In the genomic region with DNA sequence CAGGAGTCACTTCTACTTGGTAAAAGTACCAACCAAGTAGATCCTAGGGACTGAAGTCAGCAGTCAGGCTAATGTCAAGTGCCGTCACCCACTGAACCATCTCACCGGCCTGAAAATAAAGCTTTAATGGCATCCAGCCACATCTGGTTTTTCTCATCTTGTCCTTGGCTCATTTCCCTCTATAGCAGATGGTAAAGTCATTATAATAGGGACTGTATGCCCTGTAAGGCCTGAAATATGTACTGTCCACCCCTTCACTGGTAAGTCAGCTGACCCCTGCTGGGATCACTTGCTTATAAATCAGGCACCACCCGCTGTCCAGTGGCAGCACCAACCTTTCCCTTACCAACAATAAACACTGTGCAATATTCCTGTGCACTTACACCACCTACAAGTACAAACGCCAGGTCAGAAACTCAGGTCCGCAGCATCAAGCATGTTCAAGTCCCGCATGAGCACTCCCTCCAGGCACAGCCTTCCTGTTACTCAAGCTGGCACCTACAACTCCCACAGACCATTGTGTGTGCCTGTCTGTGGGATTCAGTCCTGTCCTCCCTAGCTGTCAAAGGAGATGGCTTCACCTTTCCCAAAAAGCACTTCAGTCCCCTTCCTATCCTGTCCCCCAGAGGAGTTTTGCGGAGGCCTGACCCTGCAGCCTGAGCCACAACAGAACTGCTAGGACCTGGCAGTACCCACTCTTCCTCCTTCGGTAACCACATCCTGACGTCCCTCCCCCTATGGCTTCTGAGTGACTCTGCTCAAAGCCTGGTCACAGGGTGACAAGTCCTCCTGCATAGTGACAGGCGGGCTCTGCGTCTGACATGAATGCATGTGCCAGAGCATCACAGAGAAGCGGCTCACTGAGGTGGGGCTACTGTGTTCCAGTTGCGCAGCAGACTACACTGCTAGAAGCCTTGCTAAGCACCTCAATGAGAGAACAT, we compare ENCODE assay signal across 9 mouse cellular contexts. TPM values are rescaled to one million over a fixed set of nuclear protein-coding genes. Genes with fewer than 3 reads are reported as not detected.
DNase-seq lines count a peak whose midpoint lies in the region; ATAC-seq and TF ChIP-seq lines count a peak whose summit lies in the region.
"Had no signal": no experiment of that assay in that cellular context is flagged by ENCODE, and none has a peak within 500 bp of the region (broad histone marks: within the 10 kb centered on the region; RNA-seq: fewer than 3 reads in every experiment).

No protein-coding gene starts in this region.

- no peak for TF ChIP-seq CTCF in heart, postnatal 0 days (IDR thresholded peaks at IDR 0.05; ENCODE audit: low read depth)

- H3K9ac ChIP-seq in heart, postnatal 0 days (replicated peaks; ENCODE audit: low read depth, low read length), result peak overlapping the region; percentile 23; the same call in 1 of the 2 replicates
- no peak overlapping the region for H3K9ac ChIP-seq in forebrain, embryonic 11.5 days (ENCODE audit: low read length)

- no peaks in the 10 kb centered on the region for H3K27me3 ChIP-seq in heart, postnatal 0 days (ENCODE audit: control insufficient read depth, insufficient read depth, low read length)
- H3K27me3 ChIP-seq in forebrain, embryonic 11.5 days (ENCODE audit: control insufficient read depth, insufficient read depth, low read length), result no peaks in the 10 kb centered on the region
- no peaks in the 10 kb centered on the region for H3K27me3 ChIP-seq in hindbrain, embryonic 10.5 days (ENCODE audit: insufficient read depth, poor library complexity, severe bottlenecking)

- intact Hi-C loops in heart, postnatal 10 days (cut with DNase I), result loop anchor here (2.0 kb wide), 1 partner anchor 14 kb away; no protein-coding TSS in a partner anchor

- peak overlapping the region; percentile 88 for H3K27ac ChIP-seq in heart, postnatal 0 days (ENCODE audit: low read depth)
- H3K27ac ChIP-seq in forebrain, embryonic 11.5 days (ENCODE audit: low read depth, low read length), result no peak overlapping the region
- H3K27ac ChIP-seq in hindbrain, embryonic 10.5 days, result no peak overlapping the region

- TF ChIP-seq EP300 in heart, postnatal 0 days (IDR thresholded peaks at IDR 0.05; ENCODE audit: low read depth), result peak; percentile 68; the same call in 1 of the 2 replicates

- 54% methylated on average over 13 of the region's 13 CpGs for WGBS in heart, postnatal 0 days
- WGBS in forebrain, embryonic 11.5 days, result 92% methylated on average over 13 of the region's 13 CpGs
- 94% methylated on average over 13 of the region's 13 CpGs for WGBS in hindbrain, embryonic 10.5 days

- H3K4me3 ChIP-seq in heart, postnatal 0 days (ENCODE audit: low read depth, low read length), result no peak overlapping the region
- no peak overlapping the region for H3K4me3 ChIP-seq in forebrain, embryonic 11.5 days (ENCODE audit: low read depth, low read length)
- H3K4me3 ChIP-seq in hindbrain, embryonic 10.5 days, result no peak overlapping the region

- H3K4me2 ChIP-seq in heart, postnatal 0 days (ENCODE audit: low read depth, low read length), result no peak overlapping the region
- no peak overlapping the region for H3K4me2 ChIP-seq in forebrain, embryonic 11.5 days (ENCODE audit: low read depth, low read length, severe bottlenecking)

- no peaks in the 10 kb centered on the region for H3K9me3 ChIP-seq in heart, postnatal 0 days (replicated peaks; ENCODE audit: control insufficient read depth, low read length)
- H3K9me3 ChIP-seq in forebrain, embryonic 11.5 days (ENCODE audit: control insufficient read depth, low read length), result no peaks in the 10 kb centered on the region
- no peaks in the 10 kb centered on the region for H3K9me3 ChIP-seq in hindbrain, embryonic 10.5 days

- peaks cover 18% of the 10 kb centered on the region for H3K4me1 ChIP-seq in heart, postnatal 0 days (ENCODE audit: control insufficient read depth, insufficient read depth)
- no peaks in the 10 kb centered on the region for H3K4me1 ChIP-seq in forebrain, embryonic 11.5 days (replicated peaks; ENCODE audit: control insufficient read depth, insufficient read depth, low read length)
- H3K4me1 ChIP-seq in hindbrain, embryonic 10.5 days (replicated peaks), result peaks cover 6% of the 10 kb centered on the region

- peak; percentile 98 for ATAC-seq in CD4-positive, CD25-positive, alpha-beta regulatory T cell, adult 4 months
- peak; percentile 47 for ATAC-seq in heart, postnatal 0 days (ENCODE audit: insufficient read depth, low read depth)
- peak; percentile 92 for ATAC-seq in megakaryocyte progenitor cell, adult 5-6 weeks (replicated peaks; ENCODE audit: poor library complexity)
- ATAC-seq in forebrain, embryonic 11.5 days (replicated peaks; ENCODE audit: low FRiP score), result no peak
- ATAC-seq: forebrain, embryonic 14.5 days had no signal

- DNase-seq in heart, adult 9 months (ENCODE audit: low spot score in 2 of 2), result peak; percentile 63 to 80
- no peak for DNase-seq in heart, postnatal 10 days
- no peak for DNase-seq in heart, postnatal 0 days (ENCODE audit: low spot score)
- DNase-seq in frontal cortex, adult 2 months (ENCODE audit: extremely low spot score in 1 of 2, low spot score in 1 of 2), result no peak
- DNase-seq in forebrain, embryonic 11.5 days (ENCODE audit: low spot score), result no peak
- DNase-seq in hindbrain, embryonic 10.5 days (ENCODE audit: low spot score), result no peak

- peaks cover 72% of the 10 kb centered on the region for H3K36me3 ChIP-seq in heart, postnatal 0 days (replicated peaks; ENCODE audit: control insufficient read depth, insufficient read depth, low read length)
- peaks cover 3% of the 10 kb centered on the region for H3K36me3 ChIP-seq in forebrain, embryonic 11.5 days (ENCODE audit: control insufficient read depth, insufficient read depth, low read length)
- peaks cover 99% of the 10 kb centered on the region for H3K36me3 ChIP-seq in hindbrain, embryonic 10.5 days

RNA-seq across cellular contexts. Expression of a gene that starts 8.9 kb away (rescaled TPM):
- 10 to 100 TPM; 74.8 to 97.1 TPM for total RNA-seq in heart, postnatal 10 days (2021)
- polyA plus RNA-seq in CD4-positive, CD25-positive, alpha-beta regulatory T cell, adult 4 months (2017; shearing (Covaris generic)), result 10 to 100 TPM; 13.5 to 27.7 TPM
- 89.1 and 105 TPM in 2 replicates for total RNA-seq in heart, postnatal 0 days (2014; rRNA removed; ENCODE audit: low replicate concordance)
- polyA plus RNA-seq in heart, postnatal 0 days (2015; fragmentation: Nextera tagmentation; extraction: Ambion mirVana), result 22.5 and 24.2 TPM in 2 replicates
- 85.6 and 97.7 TPM in 2 replicates for total RNA-seq in megakaryocyte progenitor cell, adult 5-6 weeks (2015)
- total RNA-seq in megakaryocyte progenitor cell, adult 5-6 weeks (2017), result 106 and 112 TPM in 2 replicates
- 102 and 135 TPM in 2 replicates for polyA plus RNA-seq in frontal cortex, adult 2 months (2012; rRNA removed)
- 46.8 and 48.6 TPM in 2 replicates for polyA plus RNA-seq in forebrain, embryonic 11.5 days (2014; fragmentation: Nextera tagmentation; extraction: Ambion mirVana)
- polyA plus RNA-seq in hindbrain, embryonic 10.5 days (2016; fragmentation: Nextera tagmentation; extraction: Ambion mirVana), result 40.8 and 45.8 TPM in 2 replicates

RNA-seq across cellular contexts. Expression of a gene that starts 23.6 kb away (rescaled TPM):
- total RNA-seq in heart, postnatal 10 days (2021), result 10 to 100 TPM; 36.1 to 38.1 TPM
- polyA plus RNA-seq in CD4-positive, CD25-positive, alpha-beta regulatory T cell, adult 4 months (2017; shearing (Covaris generic)), result 1 to 10 TPM; 6.9 to 8.3 TPM
- 27.4 and 28.3 TPM in 2 replicates for total RNA-seq in heart, postnatal 0 days (2014; rRNA removed; ENCODE audit: low replicate concordance)
- polyA plus RNA-seq in heart, postnatal 0 days (2015; fragmentation: Nextera tagmentation; extraction: Ambion mirVana), result 93.7 and 106 TPM in 2 replicates
- 5.6 and 8.0 TPM in 2 replicates for total RNA-seq in megakaryocyte progenitor cell, adult 5-6 weeks (2015)
- total RNA-seq in megakaryocyte progenitor cell, adult 5-6 weeks (2017), result 16.5 and 17.4 TPM in 2 replicates
- 10.7 and 12.6 TPM in 2 replicates for polyA plus RNA-seq in frontal cortex, adult 2 months (2012; rRNA removed)
- polyA plus RNA-seq in forebrain, embryonic 11.5 days (2014; fragmentation: Nextera tagmentation; extraction: Ambion mirVana), result 4.2 and 5.6 TPM in 2 replicates
- 5.7 and 6.2 TPM in 2 replicates for polyA plus RNA-seq in hindbrain, embryonic 10.5 days (2016; fragmentation: Nextera tagmentation; extraction: Ambion mirVana)

RNA-seq across cellular contexts. Expression of a gene that starts 31.5 kb away (rescaled TPM):
- total RNA-seq in heart, postnatal 10 days (2021), result 1,000 to 10,000 TPM; 6,124 to 6,345 TPM
- polyA plus RNA-seq in CD4-positive, CD25-positive, alpha-beta regulatory T cell, adult 4 months (2017; shearing (Covaris generic)), result 1 to 10 TPM; 1.6 to 2.4 TPM
- total RNA-seq in heart, postnatal 0 days (2014; rRNA removed; ENCODE audit: low replicate concordance), result 4,764 and 5,473 TPM in 2 replicates
- polyA plus RNA-seq in heart, postnatal 0 days (2015; fragmentation: Nextera tagmentation; extraction: Ambion mirVana), result 8,811 and 8,917 TPM in 2 replicates
- total RNA-seq in megakaryocyte progenitor cell, adult 5-6 weeks (2015), result 4.8 and 5.2 TPM in 2 replicates
- total RNA-seq in megakaryocyte progenitor cell, adult 5-6 weeks (2017), result 2.1 and 6.0 TPM in 2 replicates
- polyA plus RNA-seq in frontal cortex, adult 2 months (2012; rRNA removed), result 8.3 and 12.1 TPM in 2 replicates
- 1.8 and 2.4 TPM in 2 replicates for polyA plus RNA-seq in forebrain, embryonic 11.5 days (2014; fragmentation: Nextera tagmentation; extraction: Ambion mirVana)
- 2.5 and 3.5 TPM in 2 replicates for polyA plus RNA-seq in hindbrain, embryonic 10.5 days (2016; fragmentation: Nextera tagmentation; extraction: Ambion mirVana)

RNA-seq across cellular contexts. Expression of a gene that starts 32.1 kb away (rescaled TPM):
- total RNA-seq in heart, postnatal 10 days (2021), result 1 to 10 TPM; 3.2 to 3.5 TPM
- 10 to 100 TPM in 1 of 2 experiments, 1 to 10 TPM in 1; 6.5 to 14.5 TPM for polyA plus RNA-seq in CD4-positive, CD25-positive, alpha-beta regulatory T cell, adult 4 months (2017; shearing (Covaris generic))
- total RNA-seq in heart, postnatal 0 days (2014; rRNA removed; ENCODE audit: low replicate concordance), result 0.88 and 6.1 TPM in 2 replicates
- 1.00 and 4.0 TPM in 2 replicates for polyA plus RNA-seq in heart, postnatal 0 days (2015; fragmentation: Nextera tagmentation; extraction: Ambion mirVana)
- 2.0 and 2.8 TPM in 2 replicates for total RNA-seq in megakaryocyte progenitor cell, adult 5-6 weeks (2015)
- 1.6 and 5.1 TPM in 2 replicates for total RNA-seq in megakaryocyte progenitor cell, adult 5-6 weeks (2017)
- 8.2 and 27.7 TPM in 2 replicates for polyA plus RNA-seq in frontal cortex, adult 2 months (2012; rRNA removed)
- polyA plus RNA-seq in forebrain, embryonic 11.5 days (2014; fragmentation: Nextera tagmentation; extraction: Ambion mirVana), result 3.3 and 3.8 TPM in 2 replicates
- polyA plus RNA-seq in hindbrain, embryonic 10.5 days (2016; fragmentation: Nextera tagmentation; extraction: Ambion mirVana), result 2.8 and 5.4 TPM in 2 replicates

RNA-seq across cellular contexts. Expression of a gene that starts 39.7 kb away (rescaled TPM):
- under 1 TPM; 0.81 to 0.87 TPM for total RNA-seq in heart, postnatal 10 days (2021)
- polyA plus RNA-seq in CD4-positive, CD25-positive, alpha-beta regulatory T cell, adult 4 months (2017; shearing (Covaris generic)), result 1 to 10 TPM; 1.4 to 2.8 TPM
- 0.11 and 2.6 TPM in 2 replicates for total RNA-seq in heart, postnatal 0 days (2014; rRNA removed; ENCODE audit: low replicate concordance)
- polyA plus RNA-seq in heart, postnatal 0 days (2015; fragmentation: Nextera tagmentation; extraction: Ambion mirVana), result 0.60 and 0.63 TPM in 2 replicates
- total RNA-seq in megakaryocyte progenitor cell, adult 5-6 weeks (2015), result 0.59 and 0.95 TPM in 2 replicates
- 1.3 and 1.4 TPM in 2 replicates for total RNA-seq in megakaryocyte progenitor cell, adult 5-6 weeks (2017)
- 1.4 and 1.6 TPM in 2 replicates for polyA plus RNA-seq in frontal cortex, adult 2 months (2012; rRNA removed)
- 1.4 and 2.0 TPM in 2 replicates for polyA plus RNA-seq in forebrain, embryonic 11.5 days (2014; fragmentation: Nextera tagmentation; extraction: Ambion mirVana)
- polyA plus RNA-seq in hindbrain, embryonic 10.5 days (2016; fragmentation: Nextera tagmentation; extraction: Ambion mirVana), result 2.5 and 2.9 TPM in 2 replicates

Comparison
In these comparisons a context has a peak if more than half of its experiments do, and no peak if none do; other contexts are left out.
1. DNase-seq: peak in heart, adult 9 months (2 of 2); none in heart, postnatal 10 days (0 of 2), heart, postnatal 0 days (single experiment), frontal cortex, adult 2 months (0 of 2), forebrain, embryonic 11.5 days (single experiment) and hindbrain, embryonic 10.5 days (single experiment).
2. RNA of a gene that starts 31.5 kb away (polyA plus RNA-seq): 8,811 to 8,917 TPM in heart, postnatal 0 days; 8.3 to 12.1 TPM in frontal cortex, adult 2 months, 2.5 to 3.5 TPM in hindbrain, embryonic 10.5 days, 1.6 to 2.4 TPM in CD4-positive, CD25-positive, alpha-beta regulatory T cell, adult 4 months and 1.8 to 2.4 TPM in forebrain, embryonic 11.5 days; every median in the first group is over 100 times any median in the second.